Mouse (Mus musculus) neutrophil, adult 59 days (primary cell): Measurements from ENCODE around the gene Zfp109. TPM values are rescaled to one million over a fixed set of nuclear protein-coding genes. Genes with fewer than 3 reads are reported as not detected.

Experiments used
- total RNA-seq, 2 experiments: library from RNA; stranded (reverse); gene quantifications; 1 replicate in 1 of 2; 2 replicates in 1 of 2; pipeline ENCODE4 v1.2.4; 2023

Zfp109 gene
- 1 to 10 TPM in 1 of 2 experiments, under 1 TPM in 1; 0.62 to 1.2 TPM for total RNA-seq

DNA sequence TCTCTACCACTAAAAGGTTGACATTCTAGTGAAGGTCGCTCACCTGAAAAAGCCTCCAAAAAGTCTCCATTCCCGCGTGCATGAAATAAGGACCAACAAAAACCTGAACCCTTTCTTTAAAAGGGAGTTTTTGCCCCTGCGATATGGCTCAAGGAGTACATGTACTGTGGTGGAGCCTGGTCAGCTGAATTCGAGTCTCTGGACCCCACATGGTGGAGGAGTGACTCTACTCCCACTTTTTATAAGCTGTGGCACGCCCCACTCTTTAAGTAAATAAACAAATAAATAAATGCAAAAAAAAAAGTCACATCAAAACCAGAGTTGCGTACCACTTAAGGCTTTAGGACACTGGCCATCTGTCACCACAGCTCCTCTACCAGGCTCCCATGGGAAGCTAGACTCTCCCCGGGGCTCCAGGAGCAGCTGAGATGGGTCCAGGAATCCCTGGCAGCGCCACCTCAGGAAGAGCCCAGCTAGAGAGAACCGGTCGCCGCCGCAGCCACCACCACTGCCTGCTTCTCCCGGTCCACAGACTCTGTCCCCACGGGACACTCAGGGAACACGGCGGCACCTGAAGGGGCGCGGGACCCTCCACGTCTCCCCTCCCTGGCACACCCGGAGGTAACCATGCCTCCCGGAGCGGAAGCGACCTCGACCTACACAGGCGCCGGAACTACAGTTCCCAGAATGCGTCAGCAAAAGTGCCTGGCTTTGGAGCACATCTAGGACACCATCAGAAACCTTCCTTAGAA lies at the start of gene Zfp109:
Gene Zfp109 (minus strand): TSS at position 521 of the 752 bp plus-strand sequence.

DNA sequence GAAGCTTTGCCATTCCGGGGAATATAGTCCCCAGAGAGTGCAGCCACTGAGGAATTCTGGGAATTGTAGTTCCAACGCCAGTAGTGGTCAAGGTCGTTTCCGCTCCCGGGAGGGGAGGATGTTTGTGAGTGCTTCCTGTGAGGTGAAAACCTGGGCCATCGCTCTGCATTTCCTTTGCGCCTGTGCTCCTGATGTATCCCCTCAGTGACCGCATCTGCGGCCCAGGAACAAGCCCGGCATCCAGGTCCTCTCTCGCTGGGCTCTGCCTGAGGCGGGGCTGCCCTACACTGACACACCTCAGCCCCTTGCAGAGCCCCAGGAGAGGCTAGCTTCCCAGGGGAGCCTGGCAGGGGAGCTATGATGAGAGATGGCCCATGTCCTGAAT lies 32.9 kb upstream of the Zfp109 start, which contains the start of gene Zfp93:
Gene Zfp93 (plus strand): TSS at position 133 of the 385 bp plus-strand sequence.

DNA sequence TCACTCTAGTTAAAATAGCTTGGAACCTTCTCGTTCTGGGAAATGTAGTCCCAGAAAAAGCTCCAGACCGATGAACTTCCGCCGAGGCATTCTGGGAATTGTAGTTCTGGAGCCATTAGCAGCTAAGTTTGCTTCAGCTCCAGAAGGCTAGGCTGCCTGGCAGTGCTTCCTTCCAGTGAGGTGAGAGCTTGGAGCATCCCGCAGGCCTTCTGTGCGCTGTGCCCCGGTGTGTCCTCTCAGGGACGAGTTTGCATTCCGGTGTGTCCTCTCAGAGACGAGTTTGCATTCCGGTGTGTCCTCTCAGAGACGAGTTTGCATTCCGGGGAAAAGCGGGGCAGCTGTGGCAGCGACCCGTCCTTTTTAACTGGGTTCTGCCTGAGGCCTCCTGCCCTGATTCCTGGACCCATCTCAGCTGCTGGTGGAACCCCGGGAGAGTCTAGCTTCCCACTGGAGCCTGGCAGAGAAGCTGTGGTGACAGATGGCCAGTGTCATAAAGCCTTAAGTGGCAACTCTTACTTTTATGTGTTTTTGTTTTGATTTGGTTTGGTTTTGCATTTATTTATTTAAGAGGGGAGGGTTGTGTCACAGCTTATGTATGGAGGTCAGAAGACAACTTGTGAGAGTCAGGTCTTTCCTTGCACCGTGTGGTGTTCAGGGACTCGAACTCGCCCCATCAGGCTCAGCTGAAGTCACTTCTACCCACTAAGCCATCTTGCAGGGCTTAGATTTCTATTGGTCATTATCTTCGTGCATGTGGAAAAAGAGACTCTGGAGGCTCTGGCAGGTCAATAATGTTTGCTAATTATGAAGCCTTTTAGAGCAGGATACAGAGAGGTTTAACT lies 17.5 kb upstream of the Zfp109 start, which contains the start of gene Zfp108:
Gene Zfp108 (plus strand): TSS at position 162 of the 842 bp plus-strand sequence.

DNA sequence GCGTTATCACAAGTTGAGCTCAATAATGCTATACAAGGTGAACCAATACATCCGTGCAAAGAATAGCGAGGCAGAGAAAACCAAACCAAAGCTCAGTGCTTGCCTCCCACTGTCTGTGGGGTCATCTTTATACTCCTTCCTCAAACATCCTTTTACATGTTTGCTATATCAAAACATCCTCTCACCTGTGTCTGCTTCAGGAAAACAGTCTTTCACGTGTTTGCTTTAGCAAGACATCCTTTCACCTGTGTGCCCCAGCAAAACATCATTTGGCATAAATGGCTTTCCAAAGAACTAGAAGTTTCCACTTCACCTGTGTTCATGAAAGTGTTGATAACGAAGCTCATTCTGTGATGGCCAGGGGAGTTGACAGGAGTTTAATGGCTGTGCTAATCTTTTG lies 26.0 kb downstream of the Zfp109 start, which contains the start of gene Zfp111:
Gene Zfp111 (minus strand): TSS at position 101 of the 400 bp plus-strand sequence.

Other genes with a start within 250 kb of the Zfp109 start
- gene V1rd19, start 235.9 kb downstream of the Zfp109 start, total RNA-seq: not detected
- not detected for gene Vmn1r183, start 184.3 kb downstream of the Zfp109 start, total RNA-seq
- gene Zfp180, start 155.6 kb downstream of the Zfp109 start, total RNA-seq: 10 to 100 TPM; 14.4 to 16.3 TPM
- 1 to 10 TPM; 1.2 to 1.6 TPM for gene Zfp112, start 125.2 kb downstream of the Zfp109 start, total RNA-seq
- 1 to 10 TPM; 2.8 to 4.7 TPM for gene Zfp235, start 103.4 kb downstream of the Zfp109 start, total RNA-seq
- gene Zfp114, start 62.5 kb downstream of the Zfp109 start, total RNA-seq: under 1 TPM; 0.29 to 0.33 TPM
- 1 to 10 TPM; 2.9 to 3.2 TPM for gene Zfp111, start 26.1 kb downstream of the Zfp109 start, total RNA-seq
- gene Zfp108, start 17.2 kb upstream of the Zfp109 start, total RNA-seq: under 1 TPM; 0.29 to 0.33 TPM
- under 1 TPM; 0.15 to 0.44 TPM for gene Zfp93, start 32.9 kb upstream of the Zfp109 start, total RNA-seq
- 1 to 10 TPM; 3.4 to 6.4 TPM for gene Zfp61, start 63.7 kb upstream of the Zfp109 start, total RNA-seq
- 1 to 10 TPM; 1.1 to 1.3 TPM for gene Zfp94, start 79.1 kb upstream of the Zfp109 start, total RNA-seq
- under 1 TPM in 1 of 2 experiments, not detected in 1; 0.46 TPM for gene Tescl, start 96.4 kb upstream of the Zfp109 start, total RNA-seq
- gene Lypd5, start 111.6 kb upstream of the Zfp109 start, total RNA-seq: not detected
- 10 to 100 TPM; 10.4 to 15.7 TPM for gene Kcnn4, start 132.7 kb upstream of the Zfp109 start, total RNA-seq
- 10 to 100 TPM; 51.5 to 57.8 TPM for gene Smg9, start 162.1 kb upstream of the Zfp109 start, total RNA-seq
- gene Irgc1, start 214.7 kb upstream of the Zfp109 start, total RNA-seq: 1 to 10 TPM; 2.1 to 2.6 TPM
- 1,000 to 10,000 TPM in 1 of 2 experiments, 100 to 1,000 TPM in 1; 962 to 1,297 TPM for gene Plaur, start 224.9 kb upstream of the Zfp109 start, total RNA-seq
- gene Cadm4, start 244.5 kb upstream of the Zfp109 start, total RNA-seq: not detected